Mouse (Mus musculus) hindbrain, embryonic 14.5 days (tissue): ENCODE results near the gene Gm5039. TPM values are rescaled to one million over a fixed set of nuclear protein-coding genes. Genes with fewer than 3 reads are reported as not detected.
A peak's percentile ranks its signal among the peaks of the same experiment; 100 is the strongest.
"Not testable (repeated sequence)": the region's sequence is repeated elsewhere in the genome, so short reads cannot be mapped to it uniquely, and the experiment has no call there.

Experiments used
- ATAC-seq: fragments of 200-750 bp; cut with Nextera tagmentation; 2 replicates; pipeline ENCODE4 v1.8.0; 2017; ENCODE audit warnings: moderate number of reproducible peaks, mild to moderate bottlenecking, moderate TSS enrichment, moderate library complexity; ENCODE audit not compliant: low FRiP score
- DNase-seq: peaks from one replicate; pipeline ENCODE4 v3.0.0-alpha.2; 2015; ENCODE audit warnings: low spot score
- H3K27ac ChIP-seq: fragments of 300-500 bp; sonication (generic); 2 replicates; pipeline ENCODE4 v1.5.1; 2014; ENCODE audit warnings: mild to moderate bottlenecking, moderate library complexity
- H3K27me3 ChIP-seq: fragments of 300-500 bp; sonication (generic); 2 replicates; pipeline ENCODE4 v1.6.1; 2014; ENCODE audit warnings: mild to moderate bottlenecking, low read length, mixed read lengths; ENCODE audit not compliant: control insufficient read depth, insufficient read depth
- H3K36me3 ChIP-seq: fragments of 300-500 bp; sonication (generic); replicated peaks from 2 replicates; pipeline ENCODE4 v1.6.1; 2014; ENCODE audit not compliant: control insufficient read depth, insufficient read depth
- H3K4me1 ChIP-seq: fragments of 300-500 bp; sonication (generic); replicated peaks from 2 replicates; pipeline ENCODE4 v1.6.1; 2014; ENCODE audit warnings: antibody characterized with exemption, low read length, mixed read lengths; ENCODE audit not compliant: control insufficient read depth, insufficient read depth
- H3K4me2 ChIP-seq: fragments of 300-500 bp; sonication (generic); replicated peaks from 2 replicates; pipeline ENCODE4 v1.6.1; 2014; ENCODE audit warnings: mild to moderate bottlenecking, moderate library complexity
- H3K4me3 ChIP-seq: fragments of 300-500 bp; sonication (generic); replicated peaks from 2 replicates; pipeline ENCODE4 v1.5.1; 2014; ENCODE audit warnings: mild to moderate bottlenecking, low read length
- H3K9ac ChIP-seq: fragments of 300-500 bp; sonication (generic); 2 replicates; pipeline ENCODE4 v1.6.1; 2014
- H3K9me3 ChIP-seq: fragments of 300-500 bp; sonication (generic); 2 replicates; pipeline ENCODE4 v1.6.1; 2016; ENCODE audit warnings: low read length; ENCODE audit not compliant: control insufficient read depth
- WGBS: fragments of 180-500 bp; shearing (Covaris S2); extraction: QIAGEN DNeasy Blood & Tissue Kit; methylation state at CpG from one replicate; pipeline ENCODE4 v1.1.7; 2014; 5-methylcytosine and 5-hydroxymethylcytosine counted together
- polyA plus RNA-seq: library from polyadenylated mRNA; unstranded; fragments of >200 nt; fragmentation: Nextera tagmentation; extraction: Ambion mirVana; gene quantifications from 2 replicates; pipeline ENCODE4 v1.2.1, GENCODE M21; 2014

The Gm5039 gene
- polyA plus RNA-seq, 1 experiment from 2014 or later = not detected

- H3K4me2 ChIP-seq, DNase-seq, H3K27ac ChIP-seq, H3K9me3 ChIP-seq, H3K27me3 ChIP-seq, ATAC-seq, H3K4me1 ChIP-seq, H3K9ac ChIP-seq, H3K36me3 ChIP-seq, H3K4me3 ChIP-seq: not testable (repeated sequence)
- 30% methylated on average over 2 of the region's 2 CpGs for WGBS
Observed at GRCm38 (mm10) chr12:88341286-88341685, 17.5 kb upstream of the Gm5039 start.

DNA sequence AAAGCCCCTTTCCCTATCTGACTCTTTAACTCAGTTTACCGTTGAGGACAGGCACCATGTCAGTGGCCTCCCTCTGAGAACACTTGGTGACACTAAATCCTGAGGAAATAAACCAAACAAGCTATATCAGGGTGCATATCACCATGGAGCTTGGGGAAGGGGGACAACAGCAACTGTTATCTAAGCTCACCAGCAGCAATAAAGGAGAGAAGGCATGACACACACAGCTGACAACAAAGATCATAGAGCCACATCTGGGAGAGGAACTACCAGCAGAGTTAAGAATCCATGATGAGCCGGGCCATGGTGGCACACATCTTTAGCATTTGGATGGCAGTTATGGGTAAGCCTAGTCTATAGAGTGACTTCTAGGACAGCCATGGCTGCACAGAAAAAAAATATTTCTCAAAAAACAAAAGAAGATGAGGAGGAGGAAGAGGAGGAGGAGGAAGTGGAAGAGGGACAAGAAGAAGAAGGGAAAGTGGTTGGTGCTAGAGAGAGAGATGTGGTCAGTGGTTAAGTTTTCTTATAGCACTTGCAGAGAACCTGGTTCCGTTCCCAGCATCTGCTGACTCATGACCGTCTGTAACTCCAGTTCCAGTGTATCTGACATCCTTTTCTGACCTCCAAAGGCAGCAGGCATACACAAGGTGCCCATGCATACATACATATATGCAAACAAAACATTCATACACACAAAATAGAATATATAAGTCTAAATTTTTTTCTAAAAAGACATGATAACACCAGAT, 13.0 kb upstream of the Gm5039 start:
- not testable (repeated sequence) for H3K27ac ChIP-seq, H3K27me3 ChIP-seq, H3K9me3 ChIP-seq, DNase-seq, H3K36me3 ChIP-seq, H3K4me2 ChIP-seq, H3K9ac ChIP-seq, H3K4me1 ChIP-seq, H3K4me3 ChIP-seq, ATAC-seq
- 84% methylated on average over 4 of the region's 4 CpGs for WGBS

DNA sequence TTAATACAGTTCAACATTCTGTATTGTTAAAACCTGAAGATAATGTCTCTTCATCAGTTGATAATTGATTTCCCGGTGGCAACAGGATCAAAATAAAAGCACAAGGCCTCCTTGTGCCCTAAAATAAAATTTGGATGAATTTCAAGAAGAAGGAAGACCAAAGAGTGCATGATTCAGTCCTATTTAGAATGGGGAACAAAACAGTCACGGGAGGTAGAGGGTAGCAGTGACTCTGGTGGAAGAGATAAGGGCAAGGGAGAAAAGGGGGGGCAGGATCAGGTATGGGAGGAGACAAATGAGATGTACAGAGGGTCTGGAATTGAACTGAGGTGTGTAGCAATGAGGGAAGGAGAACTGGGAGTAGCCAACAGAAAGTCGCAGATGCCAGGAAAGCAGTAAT, 9.3 kb downstream of the Gm5039 start:
- Histone ChIP-seq H3K4me1 (no peaks in the 10 kb centered on the region), H3K9ac (no peak overlapping the region), H3K36me3 (no peaks in the 10 kb centered on the region), H3K4me3 (no peak overlapping the region), H3K27ac (no peak overlapping the region), H3K4me2 (no peak overlapping the region), H3K27me3 (no peaks in the 10 kb centered on the region), H3K9me3 (no peaks in the 10 kb centered on the region)
- WGBS = 82% methylated on average over 3 of the region's 3 CpGs
- no peak for DNase-seq
- ATAC-seq = no peak

GRCm38 (mm10) chr12:88297171-88297570, 26.7 kb downstream of the Gm5039 start:
- not testable (repeated sequence) for H3K9ac ChIP-seq, H3K9me3 ChIP-seq, H3K4me3 ChIP-seq, DNase-seq, ATAC-seq, H3K36me3 ChIP-seq, H3K27me3 ChIP-seq, H3K4me1 ChIP-seq, H3K27ac ChIP-seq, H3K4me2 ChIP-seq
- 77% methylated on average over 2 of the region's 2 CpGs for WGBS

DNA sequence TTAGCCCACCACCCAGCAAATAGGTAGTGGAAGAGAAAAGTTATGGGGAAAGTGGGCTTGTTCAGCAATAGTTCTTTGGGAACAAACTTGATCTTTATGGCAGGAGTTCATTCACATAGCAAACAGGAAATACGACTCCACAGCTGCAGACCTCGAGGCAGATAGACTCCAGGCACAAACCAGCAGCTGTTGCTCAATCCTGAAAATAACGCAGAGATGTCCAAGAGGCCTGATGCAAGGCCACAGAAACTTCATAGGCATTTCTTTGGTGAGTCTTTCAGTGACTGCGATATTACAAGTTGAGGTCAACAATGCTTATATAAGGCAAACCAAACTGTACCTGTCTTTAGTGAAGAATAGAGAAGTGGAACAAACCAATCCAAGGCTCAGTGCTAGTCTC, 30.7 kb downstream of the Gm5039 start:
- H3K27ac ChIP-seq, H3K27me3 ChIP-seq, H3K4me1 ChIP-seq, H3K9ac ChIP-seq, H3K9me3 ChIP-seq, H3K36me3 ChIP-seq, ATAC-seq, DNase-seq, H3K4me3 ChIP-seq, H3K4me2 ChIP-seq: not testable (repeated sequence)
- 80% methylated on average over 4 of the region's 4 CpGs for WGBS

GRCm38 (mm10) chr12:88285224-88285623, 38.6 kb downstream of the Gm5039 start:
- H3K27ac ChIP-seq, H3K4me1 ChIP-seq, H3K4me3 ChIP-seq, DNase-seq, H3K9ac ChIP-seq, H3K9me3 ChIP-seq, H3K4me2 ChIP-seq, H3K36me3 ChIP-seq, H3K27me3 ChIP-seq: not testable (repeated sequence)
- peak; percentile 37; the same call in 1 of the 2 replicates for ATAC-seq
- 84% methylated on average over 4 of the region's 5 CpGs for WGBS

DNA sequence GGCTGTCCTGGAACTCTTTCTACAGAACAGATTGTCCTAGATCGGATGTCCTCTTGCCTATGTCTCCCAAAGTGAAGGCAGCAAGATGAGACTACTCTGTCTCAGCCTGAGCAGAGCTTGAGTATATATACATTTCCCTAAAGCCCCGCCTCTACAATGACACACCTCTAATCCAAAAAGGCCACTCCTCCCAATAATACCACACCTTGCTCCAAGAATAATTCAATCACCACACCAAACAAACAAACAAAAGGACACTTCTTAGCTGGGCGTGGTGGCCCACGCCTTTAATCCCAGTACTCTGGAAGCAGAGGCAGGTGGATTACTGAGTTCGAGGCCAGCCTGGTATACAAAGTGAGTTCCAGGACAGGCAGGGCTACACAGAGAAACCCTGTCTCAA, 49.4 kb downstream of the Gm5039 start, which contains the start of gene Gm5662:
Gene Gm5662 (minus strand): TSS at position 101 of the 400 bp plus-strand sequence.
- not testable (repeated sequence) for H3K4me2 ChIP-seq
- 79% methylated on average over 5 of the region's 5 CpGs for WGBS

More for the DNA sequence above, 49.4 kb downstream of the Gm5039 start, which contains the start of gene Gm5662:
- not testable (repeated sequence) for H3K9ac ChIP-seq, ATAC-seq, DNase-seq, H3K4me3 ChIP-seq, H3K27me3 ChIP-seq, H3K4me1 ChIP-seq, H3K27ac ChIP-seq, H3K36me3 ChIP-seq, H3K9me3 ChIP-seq

Other genes with a start within 250 kb of the Gm5039 start
- gene Gm16368, start 240.3 kb downstream of the Gm5039 start, polyA plus RNA-seq = not detected in 2 replicates
- not detected in 2 replicates for gene Gm10436, start 141.9 kb downstream of the Gm5039 start, polyA plus RNA-seq
- not detected in 2 replicates for gene Gm8332, start 73.9 kb downstream of the Gm5039 start, polyA plus RNA-seq
- not detected in 2 replicates for gene Gm5662, start 49.5 kb downstream of the Gm5039 start, polyA plus RNA-seq
- gene Adck1, start 36.5 kb upstream of the Gm5039 start, polyA plus RNA-seq = 31.3 and 33.9 TPM in 2 replicates